Mouse (Mus musculus) inflammation-experienced regulatory T-cells, adult 6 months (primary cell): Measurements from ENCODE around the gene Fermt3. TPM values are rescaled to one million over a fixed set of nuclear protein-coding genes. Genes with fewer than 3 reads are reported as not detected.
A peak's percentile ranks its signal among the peaks of the same experiment; 100 is the strongest.

Source experiments
- ATAC-seq: one replicate; pipeline ENCODE4 v1.8.0; 2017
- polyA plus RNA-seq, 3 experiments: library from polyadenylated mRNA; unstranded; fragments of 100-300 nt; shearing (Covaris generic); gene quantifications; one replicate each; pipeline ENCODE4 v1.2.1; 2017

Gene Fermt3
- polyA plus RNA-seq, 3 experiments from 2014 or later = 253 to 288 (median 257) TPM

DNA sequence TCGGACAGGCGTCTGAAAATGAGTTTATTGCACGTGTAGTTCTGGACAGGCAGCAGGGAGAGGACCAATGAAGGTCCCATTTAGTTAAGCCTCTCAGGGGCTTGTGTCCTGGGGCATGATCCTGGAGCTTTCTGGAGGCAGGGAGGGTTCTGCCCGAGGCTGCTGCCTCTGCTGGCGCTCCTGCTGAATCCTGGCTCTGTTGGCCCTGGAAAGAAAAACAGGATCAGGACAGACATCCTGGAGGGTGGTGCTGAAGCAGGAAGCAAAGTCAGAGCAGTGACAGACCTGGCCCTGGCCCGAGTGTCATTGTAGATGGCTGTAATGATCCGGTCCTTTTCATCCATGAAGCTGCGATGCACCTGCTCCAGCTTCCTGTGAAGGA is 31.4 kb downstream of the Fermt3 start:
- no peak for ATAC-seq

DNA sequence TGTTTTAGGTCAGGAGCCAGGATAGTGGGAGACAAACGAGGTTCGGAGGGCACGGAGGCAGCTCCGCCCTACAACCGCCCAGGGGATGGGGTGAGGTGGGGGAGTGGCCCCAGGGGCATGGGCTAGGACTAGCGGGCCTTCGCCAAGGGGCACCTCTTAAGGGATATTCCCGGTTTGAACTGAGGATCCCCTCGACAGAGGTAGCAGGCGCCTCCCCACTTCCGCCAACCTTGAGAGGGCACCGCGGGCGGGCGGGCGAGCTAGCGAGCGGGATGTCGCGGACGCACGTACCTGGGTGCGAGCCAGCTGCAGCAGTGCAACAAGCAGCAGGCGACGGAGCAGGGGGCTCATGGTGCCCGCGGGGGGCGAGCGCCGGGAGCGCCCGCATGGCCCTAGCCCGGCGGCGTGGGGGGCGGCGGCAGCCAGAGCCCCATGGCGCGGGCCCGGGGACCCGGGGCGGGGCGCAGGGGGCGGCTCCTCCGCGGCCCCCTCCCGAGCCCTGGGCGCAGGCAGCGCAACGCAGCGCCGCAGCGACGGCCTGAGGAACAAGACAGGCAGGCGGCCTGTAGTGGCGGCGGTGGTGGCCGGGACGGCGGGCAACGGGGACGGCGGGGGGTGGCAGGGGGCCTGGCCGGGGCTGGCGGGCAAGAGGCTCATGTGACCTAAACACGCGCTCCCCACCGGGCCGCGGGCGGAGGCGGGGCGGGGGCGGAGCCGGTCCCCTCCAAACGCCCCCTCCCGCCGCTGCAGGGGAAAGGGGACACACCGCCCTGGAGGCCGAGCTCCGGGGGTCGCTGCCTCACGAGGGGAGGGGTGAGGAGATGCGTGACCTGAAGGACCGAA is 32.0 kb downstream of the Fermt3 start, which contains the start of gene Vegfb:
TSS of gene Vegfb (minus strand) at position 591 of the 843 bp plus-strand sequence.
- peak; percentile 56 for ATAC-seq

DNA sequence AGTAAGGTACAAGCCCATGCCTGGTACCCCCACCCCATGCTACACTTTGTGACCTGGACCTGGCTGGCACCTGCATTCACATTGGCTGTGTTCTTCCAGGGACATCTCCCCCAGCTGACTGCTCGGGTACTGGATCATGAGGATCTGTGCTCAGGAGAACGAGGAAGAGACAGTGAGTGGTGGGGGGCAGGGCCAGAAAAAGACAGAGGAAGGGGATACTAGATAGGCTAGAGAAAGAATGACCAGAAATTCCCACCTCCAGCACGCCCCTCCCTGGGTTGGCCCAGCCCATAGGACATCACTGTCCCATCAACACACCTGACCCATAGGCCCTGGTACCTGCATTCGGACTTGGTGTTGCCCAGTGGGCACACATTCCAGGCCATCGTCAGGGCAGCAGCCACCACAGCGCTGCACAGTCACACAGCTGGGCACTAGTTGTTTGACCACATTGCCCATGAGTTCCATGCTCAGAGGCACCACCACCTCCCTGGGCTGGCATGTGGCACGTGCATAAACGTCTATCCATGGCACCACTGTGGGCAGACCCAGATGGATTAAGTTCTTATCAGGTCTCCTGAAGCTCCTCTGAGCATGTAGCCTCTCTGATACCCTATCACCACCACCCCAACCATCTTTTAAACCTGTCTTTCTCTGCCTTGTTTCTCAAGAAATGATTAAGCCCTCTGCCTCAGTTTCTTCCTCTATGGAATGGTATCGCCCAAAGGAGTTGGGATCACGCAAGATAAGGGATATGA is 33.1 kb downstream of the Fermt3 start:
- no peak for ATAC-seq

DNA sequence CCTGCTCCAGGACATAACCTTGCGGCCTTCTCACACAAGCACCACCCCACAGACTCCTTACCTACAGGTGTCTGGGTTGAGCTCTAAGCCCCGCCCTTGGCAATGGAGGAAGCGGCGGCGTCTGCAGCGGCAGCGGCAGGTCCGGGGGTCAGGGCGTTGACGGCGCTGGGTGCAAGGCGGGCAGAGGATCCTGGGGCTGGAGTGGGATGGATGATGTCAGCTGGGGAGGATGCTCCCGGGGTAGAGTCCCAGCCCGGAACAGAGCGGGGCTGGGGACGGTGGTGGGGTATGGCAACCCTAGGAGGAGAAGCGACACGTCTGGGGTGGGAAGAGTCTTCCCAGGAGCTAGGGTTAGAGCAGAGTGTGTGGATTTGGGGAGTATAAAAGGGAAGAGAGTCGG is 34.0 kb downstream of the Fermt3 start:
- no peak for ATAC-seq

DNA sequence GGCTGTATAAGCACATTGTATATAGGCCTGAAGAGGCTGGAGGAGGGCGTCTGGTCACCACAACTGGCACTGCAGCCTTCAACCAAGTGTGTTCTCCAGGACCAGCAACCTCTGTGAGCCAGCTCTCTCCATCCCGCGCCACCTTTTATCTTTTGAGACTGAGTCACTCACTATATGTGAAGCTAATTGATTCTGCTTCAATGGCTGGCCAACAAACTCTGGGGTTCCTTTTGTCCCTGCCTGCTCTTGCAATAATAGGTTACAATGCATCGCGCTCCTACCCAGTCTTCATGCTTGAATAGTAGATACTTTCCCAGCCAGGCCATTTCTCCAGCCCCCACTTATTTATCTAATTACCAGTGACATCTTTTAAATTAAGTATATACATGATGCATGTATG is 35.6 kb downstream of the Fermt3 start:
- no peak for ATAC-seq

DNA sequence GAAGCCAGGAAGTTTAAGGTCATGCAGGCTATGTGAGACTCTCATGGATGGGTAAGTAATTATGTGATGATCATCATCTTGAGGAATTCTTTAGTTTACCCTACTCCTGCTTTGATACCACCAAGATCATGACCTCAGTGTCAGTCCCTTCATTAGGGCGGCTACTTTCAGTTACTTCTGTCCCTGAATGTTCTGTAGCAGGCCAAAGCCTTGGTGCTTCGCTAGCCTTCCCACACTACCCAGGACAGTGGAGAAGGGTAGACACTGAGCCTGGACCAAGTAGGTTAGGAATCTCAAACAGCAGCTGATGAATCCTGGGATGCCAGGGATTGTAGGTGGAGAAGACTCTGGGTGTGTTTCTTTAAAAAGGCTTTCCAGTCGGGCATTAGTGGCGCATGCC is 37.8 kb downstream of the Fermt3 start:
- ATAC-seq = no peak

DNA sequence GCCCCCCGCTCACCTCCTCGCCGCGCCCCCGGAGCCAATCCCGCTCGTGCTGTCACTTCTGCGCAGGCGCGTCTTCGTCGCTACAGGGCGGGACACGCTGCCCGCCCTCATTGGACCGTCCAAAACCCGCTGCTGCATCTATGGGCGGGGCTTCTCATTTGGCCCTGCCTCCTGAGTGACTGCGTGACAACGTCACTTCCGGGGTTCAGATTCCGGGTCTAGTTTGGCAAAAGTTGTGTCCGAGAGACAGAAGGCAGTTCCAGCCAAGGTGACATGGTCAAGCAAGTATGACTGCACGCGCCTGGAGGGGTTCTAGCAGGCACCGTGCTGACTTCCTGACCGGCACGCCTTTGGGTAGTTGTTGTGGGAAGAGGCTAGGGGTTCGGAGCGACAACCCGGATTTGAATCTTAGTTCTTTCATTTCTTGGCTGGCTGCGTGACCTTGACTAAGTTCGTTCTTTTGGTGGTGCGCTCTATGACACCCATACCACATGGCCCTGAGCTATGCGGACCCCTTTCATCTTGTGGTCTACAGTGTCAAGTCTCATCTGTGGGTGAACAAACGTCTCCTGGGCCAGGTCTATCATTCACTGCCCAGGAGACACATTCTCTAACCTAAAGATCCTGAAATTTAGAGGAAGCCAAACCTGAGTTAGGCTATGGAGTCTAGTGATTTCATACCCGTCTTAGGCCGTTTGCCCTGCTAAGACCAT is 38.7 kb downstream of the Fermt3 start, which contains the start of gene Fkbp2:
TSS of gene Fkbp2 (minus strand) at position 121 of the 713 bp plus-strand sequence.
- peak; percentile 64 for ATAC-seq

DNA sequence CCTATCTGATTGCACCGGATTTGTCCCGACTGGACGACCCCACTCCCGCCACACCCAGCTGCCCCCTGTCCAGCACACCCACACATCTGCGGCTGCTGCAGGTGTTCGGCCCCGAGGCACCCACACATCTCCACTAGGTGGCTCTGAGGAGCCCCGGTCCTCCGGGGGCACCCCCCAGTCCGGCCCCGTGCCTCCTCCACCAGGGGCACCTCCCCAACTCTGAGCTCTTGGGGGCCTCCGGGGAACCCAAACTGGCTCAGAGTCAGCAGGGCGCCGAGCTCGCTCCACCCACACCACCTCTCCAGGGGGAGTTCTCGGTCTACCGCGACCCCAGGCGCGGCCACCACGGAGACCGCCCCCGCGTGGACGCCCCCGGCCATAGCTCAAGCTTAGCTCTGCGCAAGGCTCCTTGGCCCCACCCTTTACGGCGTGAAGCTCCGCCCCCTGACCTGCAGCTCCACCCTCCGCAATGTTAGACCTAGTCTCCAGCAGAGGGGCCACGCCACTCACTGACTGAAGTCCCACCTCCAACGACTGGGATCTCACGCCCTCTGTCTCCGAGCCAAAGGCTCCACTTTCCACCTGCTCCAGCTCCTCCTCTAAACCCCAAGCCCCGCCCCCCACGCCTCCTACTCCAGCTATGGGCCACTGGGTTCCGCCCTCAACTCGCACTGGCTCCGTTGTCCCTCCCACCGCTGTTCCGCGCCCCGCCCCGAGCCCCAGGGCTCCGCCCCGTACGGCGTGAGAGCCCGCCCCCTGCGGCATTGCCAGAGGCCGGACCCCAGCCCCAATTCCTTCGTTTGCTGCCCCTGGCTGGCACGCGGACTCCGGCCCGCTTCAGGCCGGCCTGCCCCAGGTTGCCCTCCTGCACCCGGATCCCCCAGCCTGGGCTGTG is 39.5 kb downstream of the Fermt3 start:
- ATAC-seq = peak; percentile 90

DNA sequence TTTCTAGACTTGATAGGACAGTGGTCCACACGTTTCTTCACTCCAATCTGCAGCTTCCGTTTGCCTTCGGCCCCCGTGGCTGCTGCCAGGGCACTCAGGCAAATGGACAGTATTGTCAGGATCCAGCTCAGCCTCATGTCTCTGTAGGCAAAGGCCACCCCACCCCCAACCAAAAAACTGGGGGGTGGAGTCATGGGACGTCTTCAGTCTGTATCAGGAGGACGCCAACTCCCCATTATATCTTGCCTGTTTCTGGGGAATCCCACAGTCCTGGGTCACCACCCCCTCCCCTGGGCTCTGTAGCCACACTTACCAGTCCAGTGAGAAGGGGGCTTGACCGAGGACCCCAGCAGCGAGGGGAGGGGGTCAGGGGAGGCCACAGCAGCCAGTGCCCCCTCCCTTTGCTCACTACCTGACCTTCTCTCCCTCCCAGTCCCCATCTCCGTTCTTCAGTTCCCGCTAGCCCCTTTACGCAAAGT is 40.2 kb downstream of the Fermt3 start:
- no peak for ATAC-seq

DNA sequence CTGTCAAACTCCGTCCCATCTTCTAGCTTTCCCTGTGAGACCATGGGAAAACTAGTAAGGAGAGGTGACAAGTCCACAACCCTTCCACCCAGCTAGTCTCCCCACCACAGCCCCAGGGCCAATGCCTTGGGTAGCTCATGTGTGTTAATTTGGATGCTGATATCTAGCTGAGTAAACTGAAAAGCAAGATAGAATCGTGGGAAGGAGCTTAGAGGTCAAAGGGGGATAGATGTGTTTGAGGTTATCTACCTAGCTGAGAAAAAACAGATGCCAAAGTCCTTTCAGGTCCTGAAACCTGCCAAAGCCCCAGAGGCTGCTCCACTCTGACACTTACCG is 40.7 kb downstream of the Fermt3 start:
- no peak for ATAC-seq

DNA sequence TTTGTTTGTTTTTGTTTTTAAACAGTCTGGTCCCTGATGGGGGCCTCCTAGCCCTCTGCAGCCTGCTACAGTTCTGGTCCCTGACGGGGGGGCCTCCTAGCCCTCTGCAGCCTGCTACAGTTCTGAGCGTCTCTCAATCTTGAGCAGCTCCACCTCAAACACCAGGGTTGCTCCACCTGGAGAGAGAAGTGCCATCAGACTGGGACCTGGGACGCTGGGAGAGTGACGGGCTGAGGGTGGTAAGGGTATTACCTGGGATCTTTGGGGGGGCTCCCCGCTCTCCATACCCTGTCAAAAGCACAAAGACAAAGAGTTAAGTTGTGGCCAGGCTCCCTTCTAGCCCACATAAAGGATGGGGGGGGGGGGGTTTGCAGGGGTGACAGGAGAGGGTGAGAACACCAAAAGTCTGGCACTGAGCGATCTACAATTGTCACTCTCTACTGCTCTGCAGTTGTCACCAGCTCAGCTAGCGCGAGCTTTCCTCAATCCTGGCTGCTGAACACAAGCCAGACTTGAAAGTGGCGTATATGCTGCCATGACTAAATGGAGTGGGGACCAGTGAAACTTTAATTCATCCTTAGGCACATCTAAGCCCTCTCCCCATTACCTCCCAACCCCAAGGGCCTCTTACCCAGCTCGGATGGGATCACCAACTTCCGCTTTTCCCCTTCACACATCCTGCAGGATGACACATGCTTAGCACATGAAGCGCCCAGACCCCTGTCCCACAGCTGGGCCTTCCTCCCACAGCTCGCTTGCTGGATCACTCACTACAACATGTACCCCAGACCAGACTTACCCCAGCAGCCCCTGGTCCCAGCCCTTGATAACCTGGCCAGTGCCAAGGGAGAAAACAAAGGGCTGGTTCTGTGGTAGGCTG is 41.3 kb downstream of the Fermt3 start:
- no peak for ATAC-seq

DNA sequence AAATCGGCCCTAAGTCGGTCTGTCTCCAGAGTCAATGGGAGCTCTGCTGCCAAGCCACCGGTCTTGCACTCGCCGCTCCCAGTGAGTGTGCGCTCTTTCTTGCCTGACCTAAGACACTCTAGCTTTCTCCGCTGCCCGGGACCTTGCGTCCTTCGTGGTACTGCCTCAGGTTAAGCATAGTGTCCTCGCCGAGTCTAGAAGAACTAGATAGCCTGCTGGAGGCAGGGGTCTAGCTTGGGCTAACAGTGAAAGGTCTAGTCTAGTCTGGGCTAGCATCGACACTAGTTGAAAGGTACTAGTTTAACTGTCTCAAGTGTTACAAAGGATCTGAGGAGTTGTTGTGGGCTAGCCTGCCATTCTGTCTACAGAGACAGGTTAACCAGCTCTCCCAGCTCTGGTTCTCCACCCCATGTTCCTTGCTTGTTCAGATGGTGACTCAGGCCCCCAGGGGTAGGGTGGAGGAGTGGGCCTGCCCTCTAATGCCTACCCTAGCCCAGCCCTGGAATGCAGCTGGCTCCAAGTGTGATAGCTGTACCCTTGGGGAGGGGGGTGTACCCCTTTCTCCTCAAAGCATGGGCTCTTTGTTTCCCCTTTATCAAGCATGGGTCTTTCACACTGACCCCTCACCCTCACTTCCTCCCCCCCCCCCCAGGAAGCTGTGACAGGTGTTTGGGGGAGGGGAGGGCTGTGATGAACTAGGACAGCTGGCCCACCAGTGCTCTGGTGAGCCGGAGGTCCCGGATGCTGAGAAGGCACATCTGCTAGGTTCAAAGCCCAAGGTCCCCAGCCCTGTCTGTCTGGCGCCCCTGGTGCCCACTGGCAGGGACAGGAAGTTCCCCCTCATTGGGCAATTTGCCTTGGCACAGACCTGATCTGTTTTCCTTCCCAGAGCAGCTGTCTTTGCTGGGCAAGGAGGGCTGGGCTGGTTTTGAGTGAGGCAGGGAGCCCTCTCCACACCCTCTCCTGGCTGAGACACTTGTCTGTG is 43.4 kb downstream of the Fermt3 start, which contains the start of gene Plcb3:
TSS of gene Plcb3 (minus strand) at position 934 of the 985 bp plus-strand sequence.
- ATAC-seq = no peak

DNA sequence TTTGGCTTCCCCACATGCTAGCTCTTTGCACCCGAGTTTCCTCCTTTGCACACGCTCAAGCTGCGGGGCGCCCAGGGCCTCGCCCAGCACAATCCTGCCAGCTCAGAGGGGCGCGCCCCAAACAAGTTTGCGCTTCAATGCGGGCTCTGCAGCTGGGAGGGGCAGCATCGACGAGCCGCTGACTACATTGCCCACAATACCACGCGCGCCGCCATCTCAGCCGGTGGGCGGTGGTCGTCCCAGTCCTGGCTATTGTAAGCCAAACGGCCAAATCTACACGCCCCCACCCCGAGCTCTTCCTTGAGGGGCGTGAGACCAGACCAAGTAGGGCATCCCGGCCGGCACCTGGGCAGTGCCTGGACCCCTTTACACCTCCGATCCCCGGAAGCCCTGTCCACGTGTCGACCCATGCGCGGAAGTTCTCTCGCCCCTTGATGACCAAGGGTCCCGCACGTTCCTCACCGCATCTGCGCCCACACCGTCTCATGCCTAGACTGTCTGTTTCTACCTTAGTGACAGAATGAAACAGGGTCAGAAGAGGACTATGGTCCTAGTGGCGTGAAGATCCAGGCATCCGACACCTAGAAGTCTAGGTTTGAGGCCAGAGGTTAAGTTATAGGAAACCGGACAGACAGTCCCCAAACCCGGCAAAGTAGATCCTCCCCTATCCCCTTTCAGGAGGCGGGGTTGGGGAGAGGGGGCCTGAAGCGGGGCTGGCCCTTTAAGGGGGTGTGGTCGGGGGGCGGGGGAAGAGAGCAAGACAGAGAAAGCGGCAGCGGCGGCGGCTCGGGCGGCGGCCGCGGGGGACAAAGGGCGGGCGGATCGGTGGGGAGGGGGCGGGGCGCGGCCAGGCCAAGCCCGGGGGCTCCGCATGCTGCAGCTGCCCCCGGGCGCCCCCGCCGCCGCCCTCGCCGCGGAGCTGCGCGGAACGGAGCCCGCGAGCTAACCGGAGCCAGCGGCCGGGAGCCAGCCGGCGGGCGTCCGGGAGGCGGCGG is 44.8 kb downstream of the Fermt3 start, which contains the start of gene Ppp1r14b:
TSS of gene Ppp1r14b (plus strand) at position 758 of the 995 bp plus-strand sequence.
- ATAC-seq = peak; percentile 60

DNA sequence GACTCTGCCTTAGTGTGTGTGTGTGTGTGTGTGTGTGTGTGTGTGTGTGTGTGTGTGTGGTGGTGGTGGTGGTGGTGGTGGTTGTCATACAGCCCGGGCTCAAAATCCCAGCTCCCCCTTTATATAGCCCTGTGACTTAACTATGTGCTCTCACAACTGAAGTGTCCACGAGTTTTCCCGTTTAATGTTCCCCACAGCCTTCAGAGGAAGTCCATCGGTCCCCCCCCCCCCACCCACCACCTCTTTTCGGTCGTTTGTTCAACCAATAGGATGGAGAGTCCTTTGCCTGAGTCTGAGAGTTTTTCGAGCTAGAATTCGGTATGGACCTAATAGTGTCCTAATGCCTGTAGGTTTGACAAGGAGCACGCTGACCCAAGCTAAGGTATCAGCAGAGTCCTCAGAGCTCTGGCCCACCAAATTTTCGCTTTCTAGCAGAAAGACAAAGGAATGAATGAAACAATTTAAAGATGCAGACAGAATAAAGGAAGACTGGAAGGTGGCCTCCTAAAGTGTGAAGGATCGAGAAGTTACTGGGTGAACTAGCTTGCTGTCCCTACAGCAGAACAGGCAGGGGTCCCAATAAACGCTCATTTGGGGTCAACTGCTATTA is 45.6 kb downstream of the Fermt3 start:
- ATAC-seq = no peak

DNA sequence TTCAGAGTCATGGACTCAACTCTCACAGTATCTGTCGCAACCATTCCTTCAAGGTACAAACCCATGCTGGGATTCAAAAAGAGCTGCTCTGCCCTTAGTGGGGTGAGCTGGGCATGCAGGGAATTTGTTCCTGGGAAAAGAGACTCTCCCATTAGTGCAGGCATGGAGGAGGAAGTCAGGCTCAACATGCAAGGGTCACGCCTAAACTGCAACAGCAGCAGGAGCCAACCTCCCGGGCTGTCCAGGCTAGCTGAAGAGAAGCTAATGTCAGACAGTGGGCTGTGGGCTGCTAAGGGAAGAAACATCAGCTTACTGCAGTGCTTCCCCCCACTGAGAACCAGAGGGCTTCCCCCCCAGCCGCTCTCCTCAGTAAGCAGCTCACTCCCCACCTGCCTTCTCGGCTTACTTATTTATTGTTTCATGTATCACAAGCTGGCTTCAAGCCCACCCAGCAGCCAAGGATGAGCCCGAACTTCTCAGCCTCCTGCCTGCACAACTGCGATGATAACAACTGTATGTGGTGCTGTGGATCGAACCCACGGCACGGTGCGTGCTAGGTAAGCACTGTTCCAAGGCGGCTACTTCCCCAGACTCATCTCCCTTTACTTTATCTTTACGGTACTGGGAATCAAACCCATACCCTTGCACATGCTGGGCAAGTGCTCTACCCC is 46.9 kb downstream of the Fermt3 start:
- ATAC-seq = no peak

DNA sequence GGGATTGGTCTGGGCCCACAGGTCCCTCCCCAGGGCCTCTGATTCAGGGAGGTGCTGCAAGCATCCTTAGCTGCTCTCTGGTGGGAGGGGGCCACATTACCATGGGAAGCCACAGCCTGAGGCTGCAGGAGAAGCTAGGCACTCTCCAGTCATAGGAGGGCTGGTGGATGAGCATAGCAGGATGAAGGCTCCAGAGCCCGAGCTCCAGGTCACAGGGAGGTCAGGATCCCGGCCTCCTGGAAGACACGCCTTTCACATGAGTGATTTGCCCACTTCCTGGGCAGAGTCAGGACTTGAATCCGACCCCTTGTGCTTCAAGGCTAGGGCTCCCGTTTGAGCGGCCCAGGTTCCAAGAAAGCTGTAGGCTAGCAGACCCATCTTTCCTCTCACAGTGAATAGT is 47.6 kb downstream of the Fermt3 start:
- ATAC-seq = no peak

DNA sequence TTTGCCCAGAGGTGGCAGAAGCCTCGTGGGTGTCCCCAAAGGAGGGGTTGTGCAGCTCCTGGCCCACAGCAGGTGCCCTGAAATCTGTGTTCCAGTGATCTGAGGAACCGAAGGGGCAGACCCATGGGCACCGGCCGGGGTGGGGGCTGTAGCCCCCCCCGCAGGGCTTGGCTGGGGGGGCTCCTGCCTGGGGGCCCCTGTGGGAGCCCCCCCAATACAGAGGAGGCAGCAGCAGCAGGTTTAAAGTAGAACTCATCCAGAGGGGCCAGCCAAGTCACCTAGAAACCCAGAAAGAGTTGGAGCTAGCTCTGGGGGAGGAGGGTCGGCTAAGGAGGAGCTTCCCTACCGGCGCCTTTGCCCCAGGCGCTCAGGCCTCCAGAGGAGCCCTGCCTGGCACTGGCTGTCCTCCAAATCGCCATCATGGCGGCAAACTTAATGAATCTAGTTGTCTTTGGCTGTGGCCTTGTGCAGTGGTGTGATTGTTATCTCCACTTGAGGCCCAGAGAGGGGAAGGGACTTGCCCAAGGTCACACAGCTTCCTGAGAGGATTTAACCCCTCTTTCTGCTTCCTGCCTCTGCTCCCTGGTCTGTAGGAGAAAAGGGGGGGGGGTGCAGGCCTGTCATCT is 48.7 kb downstream of the Fermt3 start:
- no peak for ATAC-seq
